Mouse (Mus musculus): ENCODE data around the gene Col5a1.

GRCm38 (mm10) chr2:27895648-27896047, 9.4 kb downstream of the Col5a1 start:
- TF ChIP-seq CTCF (IDR thresholded peaks at IDR 0.05; ENCODE audit: borderline replicate concordance, insufficient read depth, low read depth, low read length) (no peak), POLR2A (IDR thresholded peaks at IDR 0.05; ENCODE audit: borderline replicate concordance, insufficient read depth, low read length) (no peak)

Data from cerebellum, adult 2 months (tissue).